Mouse (Mus musculus): ENCODE measurements around the gene Dock2.
"Not testable (repeated sequence)": the region's sequence is repeated elsewhere in the genome, so short reads cannot be mapped to it uniquely, and the experiment has no call there.

Dock2 gene

GRCm38 (mm10) chr11:34783587-34784043, at the start of gene Dock2:
Gene Dock2, minus strand, starts transcription at chr11:34783892.
- no peak for DNase-seq (ENCODE audit: low spot score in 2 of 2)

- DNase-seq (ENCODE audit: low spot score in 2 of 2), result no peak
These were observed 49.0 kb upstream of the Dock2 start for GRCm38 (mm10) chr11:34832678-34833077.

GRCm38 (mm10) chr11:34827803-34828202, 44.1 kb upstream of the Dock2 start:
- no peak for DNase-seq (ENCODE audit: low spot score in 2 of 2)

- no peak for DNase-seq (ENCODE audit: low spot score in 2 of 2)
These were observed 43.2 kb upstream of the Dock2 start for GRCm38 (mm10) chr11:34826940-34827339.

- no peak for DNase-seq (ENCODE audit: low spot score in 2 of 2)
These were observed 41.1 kb upstream of the Dock2 start for GRCm38 (mm10) chr11:34824791-34825190.

GRCm38 (mm10) chr11:34814767-34815166, 31.1 kb upstream of the Dock2 start:
- DNase-seq (ENCODE audit: low spot score in 2 of 2), result no peak

- no peak for DNase-seq (ENCODE audit: low spot score in 2 of 2)
These were observed 30.6 kb upstream of the Dock2 start for GRCm38 (mm10) chr11:34814319-34814718.

- DNase-seq (ENCODE audit: low spot score in 2 of 2), result not testable (repeated sequence)
These were observed 21.3 kb upstream of the Dock2 start for GRCm38 (mm10) chr11:34805026-34805425.

GRCm38 (mm10) chr11:34798066-34798465, 14.4 kb upstream of the Dock2 start:
- DNase-seq (ENCODE audit: low spot score in 2 of 2), result not testable (repeated sequence)

- no peak for DNase-seq (ENCODE audit: low spot score in 2 of 2)
These were observed 12.4 kb upstream of the Dock2 start for GRCm38 (mm10) chr11:34796097-34796496.

GRCm38 (mm10) chr11:34791872-34792271, 8.2 kb upstream of the Dock2 start:
- DNase-seq (ENCODE audit: low spot score in 2 of 2), result no peak

GRCm38 (mm10) chr11:34784864-34785263, 1.2 kb upstream of the Dock2 start:
- no peak for DNase-seq (ENCODE audit: low spot score in 2 of 2)

GRCm38 (mm10) chr11:34782516-34783430, 919 bp downstream of the Dock2 start:
- DNase-seq (ENCODE audit: low spot score in 2 of 2), result no peak

- DNase-seq (ENCODE audit: low spot score in 2 of 2), result no peak
These were observed 2.9 kb downstream of the Dock2 start for GRCm38 (mm10) chr11:34780786-34781185.

GRCm38 (mm10) chr11:34779966-34780365, 3.7 kb downstream of the Dock2 start:
- no peak for DNase-seq (ENCODE audit: low spot score in 2 of 2)

GRCm38 (mm10) chr11:34778351-34778750, 5.3 kb downstream of the Dock2 start:
- DNase-seq (ENCODE audit: low spot score in 2 of 2), result no peak

- no peak for DNase-seq (ENCODE audit: low spot score in 2 of 2)
These were observed 6.2 kb downstream of the Dock2 start for GRCm38 (mm10) chr11:34777529-34777928.

GRCm38 (mm10) chr11:34776054-34776453, 7.6 kb downstream of the Dock2 start:
- DNase-seq (ENCODE audit: low spot score in 2 of 2), result no peak

GRCm38 (mm10) chr11:34774636-34775035, 9.1 kb downstream of the Dock2 start:
- no peak for DNase-seq (ENCODE audit: low spot score in 2 of 2)

GRCm38 (mm10) chr11:34773304-34773895, 10.3 kb downstream of the Dock2 start:
- DNase-seq (ENCODE audit: low spot score in 2 of 2), result no peak

GRCm38 (mm10) chr11:34771221-34771986, 12.3 kb downstream of the Dock2 start:
- DNase-seq (ENCODE audit: low spot score in 2 of 2), result peak; percentile 19 to 20

GRCm38 (mm10) chr11:34770666-34771065, 13.0 kb downstream of the Dock2 start:
- no peak for DNase-seq (ENCODE audit: low spot score in 2 of 2)

All from frontal cortex, postnatal 10 days (tissue).